Mouse (Mus musculus) kidney, adult 9 months (tissue): ENCODE data around the gene Rhobtb1.

Experiments
- DNase-seq: peaks from one replicate; pipeline ENCODE4 v3.0.0; 2022

Gene Rhobtb1

DNA sequence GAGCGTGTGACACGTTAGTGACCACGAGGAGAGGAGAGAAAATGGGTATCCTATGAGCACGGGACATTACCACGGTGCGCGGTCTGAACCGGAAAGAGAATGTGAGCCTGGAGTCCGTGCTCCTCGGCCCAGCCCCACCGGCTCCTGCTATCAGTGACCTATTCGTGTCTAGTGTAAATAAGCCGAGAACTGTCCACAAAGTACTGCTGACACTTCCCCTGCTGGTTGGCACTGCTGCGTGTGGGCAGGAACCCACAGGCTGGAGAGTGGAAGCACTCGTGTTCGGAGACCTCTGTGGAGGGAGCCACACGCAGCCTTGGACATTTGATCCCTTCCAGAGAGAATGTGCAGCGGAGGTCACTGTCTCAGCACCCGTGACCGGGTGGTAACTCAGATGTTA, at the start of gene Rhobtb1:
TSS of gene Rhobtb1 (plus strand) at position 390 of the 400 bp plus-strand sequence.
- DNase-seq: peak; percentile 57

DNA sequence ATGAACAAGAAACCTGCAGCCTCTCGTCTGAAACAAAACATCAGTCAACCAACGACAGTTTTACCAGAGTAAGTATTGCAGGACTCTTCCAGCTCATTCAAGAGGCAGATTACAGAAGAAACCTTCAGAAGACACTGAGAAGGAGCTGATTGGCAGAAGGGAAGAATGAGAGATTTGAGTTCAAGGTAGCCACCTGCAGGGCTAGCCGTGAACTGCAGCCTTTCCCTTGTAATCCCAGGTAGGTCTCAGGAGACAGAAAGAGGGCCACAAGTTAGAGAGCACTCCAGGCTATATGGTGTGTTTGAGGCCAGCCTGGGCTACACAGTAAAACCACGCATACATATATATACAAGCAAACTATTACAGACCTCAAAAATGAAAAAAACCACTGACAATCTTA, 49.2 kb upstream of the Rhobtb1 start:
- DNase-seq: peak; percentile 78

DNA sequence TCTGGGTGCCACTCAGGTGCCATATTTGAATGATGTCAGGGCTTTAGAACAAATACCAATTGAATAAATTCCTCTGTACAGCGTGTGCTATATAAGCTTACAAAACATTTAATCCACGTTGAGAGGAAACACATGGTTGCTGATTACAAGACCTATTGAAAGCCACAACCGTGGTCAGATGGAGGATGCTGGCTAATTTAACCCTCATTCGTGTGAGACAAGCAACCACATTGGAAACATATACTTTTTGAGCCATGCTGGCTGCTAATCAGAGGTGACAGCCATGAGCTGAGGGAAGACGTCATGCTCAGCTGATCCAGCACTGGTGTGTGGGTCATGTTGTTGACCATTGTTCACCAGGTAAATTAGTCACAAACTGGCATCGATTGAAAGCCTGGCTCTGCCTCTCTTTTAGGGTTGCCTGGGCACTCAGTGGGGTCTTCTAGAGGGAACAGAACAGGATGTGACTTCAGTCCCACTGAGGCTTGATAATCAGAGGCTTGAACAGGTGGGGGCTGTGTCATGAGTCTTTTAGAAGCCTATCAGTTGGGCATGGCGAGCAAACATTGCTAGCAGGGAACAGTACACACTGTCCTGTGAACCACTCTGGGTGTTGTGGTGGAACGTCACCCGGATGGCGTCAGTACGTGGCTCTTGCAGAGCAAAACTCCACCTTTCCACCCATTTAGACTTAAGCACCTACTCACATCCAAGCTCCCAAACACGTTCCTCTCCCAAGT, 46.9 kb upstream of the Rhobtb1 start:
- DNase-seq: peak; percentile 22

DNA sequence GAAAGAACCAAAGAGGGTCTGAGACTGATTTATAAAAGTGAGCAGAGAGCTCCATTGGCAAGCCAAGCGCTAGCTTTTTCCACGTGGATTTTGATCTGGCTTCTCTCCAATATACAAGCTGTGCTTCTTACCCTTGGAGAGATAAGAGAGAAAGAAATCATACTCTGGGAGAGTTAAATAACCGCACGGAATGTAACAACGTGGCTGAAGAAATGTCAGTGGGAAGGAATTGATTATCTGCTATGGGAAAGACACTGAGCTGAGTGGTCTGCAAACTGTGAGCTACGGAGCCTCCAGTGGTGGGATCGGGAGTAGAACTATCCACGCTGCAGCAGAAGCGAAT, 46.4 kb upstream of the Rhobtb1 start:
- DNase-seq: no peak

DNA sequence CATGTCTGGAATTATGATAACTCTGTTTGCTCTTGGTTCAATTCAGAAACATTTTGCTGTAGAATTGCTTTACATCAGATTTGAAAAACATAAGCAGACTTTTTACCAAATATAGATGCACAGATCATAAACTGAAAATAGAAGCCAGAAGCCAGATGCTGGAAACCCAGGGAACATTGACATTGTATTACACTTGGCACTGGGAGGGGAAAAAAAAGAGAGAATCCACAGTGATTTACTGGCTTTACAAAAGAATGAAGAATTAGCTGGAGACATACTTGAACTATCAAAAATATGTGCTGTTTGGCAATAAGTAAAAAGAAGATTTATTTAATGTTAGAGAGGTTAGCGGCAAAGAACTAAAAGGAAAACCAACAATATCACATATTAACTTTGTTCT, 44.4 kb upstream of the Rhobtb1 start:
- DNase-seq: no peak

DNA sequence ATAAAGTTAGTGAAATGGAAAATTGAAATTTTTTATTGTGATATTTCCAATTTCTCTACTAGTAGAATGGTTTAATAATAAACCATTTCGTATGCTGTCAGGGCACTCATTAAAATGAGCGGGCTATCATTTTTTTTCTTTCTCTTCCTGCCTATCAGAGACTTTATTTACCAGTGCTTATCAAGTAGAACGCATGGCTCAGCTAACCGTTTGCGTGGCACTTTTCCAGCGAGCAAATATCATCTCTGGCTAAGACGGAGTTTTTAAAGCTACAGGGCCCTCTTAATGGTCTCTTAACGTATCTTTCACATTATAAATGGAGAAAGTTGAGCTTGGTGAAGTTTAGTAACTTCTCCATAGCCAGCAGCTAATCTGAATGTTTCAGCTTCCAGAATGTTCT, 44.0 kb upstream of the Rhobtb1 start:
- DNase-seq: no peak

DNA sequence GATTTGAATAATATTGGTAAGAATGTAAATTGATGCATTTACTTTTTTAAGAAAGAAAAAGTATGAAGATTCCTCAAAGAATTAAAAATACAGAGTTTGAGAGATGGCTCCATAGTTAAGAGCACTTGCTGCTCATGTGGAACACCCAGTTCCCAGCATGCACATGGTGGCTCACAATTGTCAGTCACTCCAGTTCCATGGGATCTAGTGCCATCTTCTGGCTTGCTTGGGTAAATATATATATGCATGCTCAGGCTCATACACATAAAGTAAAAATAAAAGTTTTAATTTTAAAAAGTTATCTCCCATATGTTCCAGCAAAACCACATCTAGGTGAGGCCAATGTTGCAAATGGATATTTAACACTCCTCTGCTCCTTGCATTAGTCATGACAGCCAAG, 36.9 kb upstream of the Rhobtb1 start:
- DNase-seq: peak; percentile 30

DNA sequence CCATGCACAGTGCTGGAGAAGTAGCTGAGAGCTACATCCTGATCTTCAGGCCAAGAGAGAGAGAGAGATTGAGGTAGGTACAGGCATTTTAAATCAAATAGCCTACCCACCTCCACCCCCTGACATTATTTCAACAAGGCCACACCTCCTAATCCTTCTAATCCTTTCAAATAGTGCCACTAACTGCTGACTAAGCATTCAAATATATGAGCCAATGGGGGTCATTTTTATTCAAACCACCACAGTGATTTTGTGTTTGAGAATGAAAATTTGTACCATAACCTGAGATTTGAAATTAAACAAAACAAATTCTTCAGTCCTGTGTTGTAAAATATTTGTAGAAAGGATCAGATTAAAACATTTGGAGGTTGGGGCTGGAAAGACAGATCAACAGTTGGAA, 33.2 kb upstream of the Rhobtb1 start:
- DNase-seq: no peak

DNA sequence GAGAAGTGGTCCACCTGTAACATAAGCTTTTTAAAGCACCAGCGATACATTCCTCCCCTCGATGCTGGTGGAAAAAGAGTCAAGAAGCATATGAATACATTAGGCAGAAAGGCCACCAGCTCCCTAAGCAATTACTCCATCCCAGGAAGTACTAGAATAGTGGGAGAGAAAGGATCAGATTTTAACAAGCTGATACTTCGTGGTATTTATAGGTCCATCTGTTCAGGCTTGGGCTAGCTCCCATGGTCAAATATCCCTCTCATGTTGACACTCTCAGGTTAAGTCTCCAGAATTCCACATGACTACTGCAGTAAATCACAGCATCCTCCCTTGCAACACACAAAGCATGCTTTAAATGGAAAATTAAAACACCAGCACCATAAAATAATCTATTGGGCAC, 32.3 kb upstream of the Rhobtb1 start:
- no peak for DNase-seq

DNA sequence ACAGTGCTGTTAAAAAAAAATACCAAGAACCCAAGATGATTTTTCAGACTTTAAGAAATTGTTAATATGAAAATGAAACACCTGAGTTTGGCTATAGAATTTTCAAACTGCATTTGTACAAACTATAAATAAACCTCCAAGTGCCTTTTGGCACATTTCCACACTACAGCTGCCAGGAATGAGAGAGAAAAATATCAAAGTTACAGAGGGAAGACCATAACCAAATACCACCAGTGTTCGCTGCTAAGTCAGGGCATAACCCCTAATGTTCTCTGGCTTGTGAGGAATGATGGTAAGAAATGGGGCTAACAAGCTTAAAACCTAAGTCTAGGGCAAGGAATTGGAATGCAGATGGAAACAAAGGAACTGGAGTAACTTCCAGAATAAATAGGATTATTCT, 31.8 kb upstream of the Rhobtb1 start:
- no peak for DNase-seq

DNA sequence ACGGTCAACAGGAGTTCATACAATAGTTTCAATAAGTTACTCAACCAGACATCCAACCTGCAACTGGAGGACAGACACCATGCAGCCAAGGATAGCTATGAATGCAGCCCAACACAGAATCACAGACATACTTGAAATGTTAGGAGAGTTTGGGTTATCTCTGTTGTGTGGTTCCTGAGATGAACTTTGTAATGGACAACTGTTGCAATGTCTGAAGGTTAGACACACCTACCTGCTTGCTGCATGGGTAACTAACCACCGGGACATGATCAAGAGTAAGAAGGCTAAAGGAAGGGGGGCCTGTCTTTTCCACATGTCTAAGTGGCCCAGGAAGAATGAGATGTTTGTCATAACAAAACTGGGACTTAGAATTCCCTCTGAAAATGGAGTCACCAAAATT, 24.7 kb upstream of the Rhobtb1 start:
- no peak for DNase-seq

DNA sequence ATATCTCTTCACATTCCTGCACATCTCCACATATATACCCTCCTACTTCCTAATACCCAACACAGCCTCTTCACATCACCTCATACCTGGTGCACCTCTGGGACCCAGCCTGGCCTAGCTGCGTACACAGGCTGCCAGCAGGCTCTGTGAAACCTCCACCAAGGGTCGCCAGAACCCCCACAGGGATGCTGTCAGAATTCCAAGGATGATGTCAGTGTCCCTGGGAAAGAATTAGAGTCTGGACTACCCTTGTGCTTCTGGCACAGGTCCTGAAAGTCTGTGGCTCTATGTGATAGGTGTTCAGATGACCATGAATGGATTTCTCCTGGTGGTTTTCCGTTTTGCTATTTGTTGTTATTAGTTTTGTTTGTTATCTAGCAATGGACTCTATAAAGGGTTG, 22.7 kb upstream of the Rhobtb1 start:
- no peak for DNase-seq

DNA sequence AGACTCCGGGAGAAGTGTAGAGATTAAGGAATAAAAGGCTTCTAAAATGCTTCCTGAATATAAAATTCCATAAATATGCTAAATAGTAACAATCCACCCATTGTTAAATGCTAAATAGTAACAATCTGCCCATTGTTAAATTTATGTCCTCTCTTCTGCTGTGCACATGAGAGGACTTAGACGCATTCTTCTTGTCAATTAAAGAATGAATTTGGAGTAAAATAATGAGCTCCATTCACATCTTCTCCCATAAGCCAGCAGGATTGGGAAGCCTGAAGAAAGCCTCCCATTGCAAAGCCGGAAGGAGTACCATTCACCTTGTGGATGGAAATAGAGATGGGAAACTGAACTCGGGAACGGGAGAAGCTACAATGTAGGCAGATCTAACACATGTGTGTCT, 20.6 kb upstream of the Rhobtb1 start:
- DNase-seq: no peak

DNA sequence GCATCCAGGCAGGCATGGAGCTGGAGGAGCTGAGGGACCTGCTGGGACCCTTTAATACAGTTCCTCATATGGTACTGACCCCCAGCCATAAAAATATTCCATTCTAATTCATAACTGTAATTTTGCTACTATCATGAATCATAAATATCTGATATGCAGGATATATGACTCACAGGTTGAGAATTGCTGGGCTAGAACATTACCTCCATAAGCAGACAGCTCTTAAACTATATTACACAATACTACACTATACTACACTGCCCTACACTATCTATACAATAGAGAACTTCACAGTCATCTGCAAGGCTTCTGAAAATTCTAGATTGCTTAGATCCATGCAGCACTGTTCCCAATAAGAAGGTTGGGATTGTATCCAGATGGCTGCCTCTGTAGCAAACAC, 16.9 kb upstream of the Rhobtb1 start:
- no peak for DNase-seq

DNA sequence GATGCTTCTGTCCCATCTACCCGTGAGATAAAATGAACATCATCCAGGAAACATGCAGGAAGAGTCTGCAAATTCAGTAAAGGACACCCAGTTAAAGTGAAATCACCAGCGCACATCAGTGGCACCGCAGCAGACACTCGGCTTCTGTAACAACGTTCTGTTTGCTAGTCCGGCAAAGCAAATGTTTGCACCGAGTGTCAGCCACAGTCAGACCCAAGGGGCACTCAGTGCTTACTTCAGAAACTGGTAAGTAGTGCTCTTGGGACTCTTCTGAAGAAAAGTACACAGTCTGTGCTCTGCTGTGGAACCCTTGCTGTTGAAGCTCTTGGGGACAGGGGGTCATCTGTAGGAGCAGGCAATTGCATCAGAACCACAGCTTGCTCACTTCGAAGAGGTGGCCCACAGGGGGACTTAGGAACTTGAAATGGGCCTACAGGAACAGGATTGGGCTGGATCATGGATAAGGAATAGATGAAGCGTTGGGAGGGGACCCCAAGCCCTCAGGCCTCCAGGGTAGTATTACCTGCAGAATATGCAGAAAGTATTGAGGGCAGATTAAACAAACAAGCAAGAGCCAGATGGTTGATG, 14.9 kb upstream of the Rhobtb1 start:
- no peak for DNase-seq

DNA sequence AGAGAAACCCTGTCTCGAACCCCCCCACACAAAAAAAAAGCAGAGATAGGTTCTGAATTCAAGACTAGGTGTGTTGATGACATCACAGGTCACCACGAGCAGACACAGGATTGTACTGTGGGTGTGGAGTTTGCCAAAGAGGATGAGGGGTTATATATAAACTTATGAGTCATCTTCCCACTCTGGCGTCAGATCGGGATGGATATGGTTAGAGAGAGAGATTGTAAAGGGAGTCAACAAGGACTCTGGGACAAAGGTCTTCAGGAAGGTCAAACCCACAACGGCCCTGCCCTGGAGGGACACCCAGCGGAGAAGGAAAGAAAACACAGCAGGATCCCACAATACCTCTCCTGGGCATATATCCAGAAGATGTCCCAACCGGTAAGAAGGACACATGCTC, 2.0 kb upstream of the Rhobtb1 start:
- no peak for DNase-seq

DNA sequence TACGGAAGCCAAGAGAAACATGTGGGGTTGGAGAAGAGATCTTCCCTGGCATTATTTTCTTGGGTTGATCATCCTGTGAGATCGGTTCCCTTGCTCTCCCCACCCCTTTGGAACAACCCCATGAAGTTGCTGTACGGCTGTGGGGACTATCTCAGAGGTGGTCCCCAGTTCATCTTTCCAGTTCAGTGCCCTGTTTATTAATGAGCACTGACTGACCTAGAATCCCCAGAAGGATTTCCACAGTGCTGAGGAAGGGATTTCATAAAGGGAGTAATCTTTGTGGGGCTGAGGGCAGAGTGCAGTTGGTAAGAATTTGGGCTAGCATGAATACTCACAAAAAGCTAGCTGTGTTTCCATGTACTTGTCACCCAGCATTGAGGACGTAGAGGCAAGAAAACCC, 1.7 kb downstream of the Rhobtb1 start:
- DNase-seq: peak; percentile 76

DNA sequence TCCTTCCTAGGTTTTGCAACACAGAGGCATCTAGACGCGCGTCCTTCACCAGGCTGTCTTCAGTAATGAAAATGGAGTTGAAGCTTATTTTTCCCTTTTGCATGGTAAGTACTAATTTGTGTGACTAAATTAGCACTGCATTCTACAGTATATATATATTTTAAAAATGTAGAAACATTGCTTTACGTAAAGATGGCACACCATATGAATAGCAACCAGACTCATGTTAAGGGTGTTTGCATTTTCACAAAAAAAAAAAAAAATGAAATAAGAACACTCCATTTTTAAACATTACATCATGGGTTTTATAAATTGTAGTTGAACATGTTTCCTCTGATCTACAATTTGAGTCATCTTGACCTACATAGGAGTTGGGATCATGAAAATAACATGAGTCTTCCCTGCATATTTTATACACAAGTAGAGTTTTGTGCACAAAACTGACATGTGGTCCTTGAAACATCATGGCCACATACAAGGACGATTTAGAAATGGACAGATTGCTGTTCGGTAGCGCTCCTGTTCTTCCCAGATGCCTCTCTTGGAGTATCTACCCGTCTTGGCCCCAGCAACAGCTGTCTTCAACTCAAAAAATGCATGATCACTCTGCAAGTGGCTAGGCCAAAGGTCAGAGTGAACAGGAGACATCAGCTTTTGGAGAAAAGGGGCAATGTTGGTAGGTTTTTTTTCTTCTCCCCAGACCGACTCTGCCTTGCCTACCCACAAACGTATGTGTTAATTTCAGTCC, 4.4 kb downstream of the Rhobtb1 start:
- DNase-seq: no peak

DNA sequence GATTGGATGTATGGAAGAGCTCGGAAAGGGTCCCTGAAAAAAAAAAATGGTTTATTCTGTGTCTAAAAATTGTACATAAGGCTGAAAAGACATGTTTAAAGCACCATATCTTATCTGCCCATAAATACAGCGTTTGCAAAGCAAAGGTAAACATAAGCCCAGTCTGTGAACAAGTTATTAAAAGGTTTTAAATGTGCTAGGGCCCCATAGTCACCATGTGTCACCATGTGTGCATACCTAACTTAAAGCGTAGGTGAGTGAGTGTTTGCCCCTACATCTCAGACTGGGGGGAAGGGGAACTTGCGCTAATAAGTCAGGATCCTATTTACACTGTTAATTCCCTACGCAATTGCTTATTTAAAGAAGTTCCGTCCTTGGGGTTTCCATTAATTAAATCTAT, 5.2 kb downstream of the Rhobtb1 start:
- no peak for DNase-seq

DNA sequence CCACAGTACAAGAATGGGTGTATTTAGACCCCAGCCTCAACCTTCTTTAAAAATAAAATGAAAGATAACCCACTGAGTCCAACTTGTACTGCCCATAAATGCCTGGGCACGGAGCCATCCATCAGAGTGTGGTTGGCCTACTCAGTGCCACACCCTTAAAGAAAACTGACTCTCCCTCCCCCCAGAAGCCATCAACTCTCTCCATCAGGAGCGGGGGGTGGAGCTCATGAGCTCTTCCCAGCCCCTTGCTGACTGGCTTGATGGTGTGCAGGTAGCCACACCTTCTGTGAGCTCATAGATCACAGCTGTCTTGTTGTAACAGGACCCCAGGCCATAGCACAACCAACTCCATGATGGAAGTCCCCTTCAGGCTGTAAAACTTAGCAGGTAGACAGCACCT, 6.2 kb downstream of the Rhobtb1 start:
- no peak for DNase-seq

DNA sequence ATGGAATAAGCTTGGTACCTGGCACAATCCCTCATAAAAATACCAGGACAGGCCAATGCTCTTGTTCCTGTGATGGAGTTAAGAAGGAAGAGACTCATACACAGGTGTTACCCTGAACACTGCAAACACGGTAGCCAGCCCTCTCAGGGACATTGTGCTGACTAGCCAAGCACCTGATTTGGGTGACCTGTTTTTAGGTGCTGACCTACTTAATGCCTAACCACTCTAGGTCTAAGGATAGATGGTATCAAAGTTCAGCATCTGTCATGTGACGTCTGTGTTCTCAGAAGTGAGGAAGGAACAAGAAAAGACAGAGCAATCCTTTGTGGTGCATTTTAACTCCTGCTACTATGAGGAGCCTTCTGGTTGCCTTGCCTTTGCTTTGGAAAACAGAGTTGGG, 9.6 kb downstream of the Rhobtb1 start:
- DNase-seq: peak; percentile 92

DNA sequence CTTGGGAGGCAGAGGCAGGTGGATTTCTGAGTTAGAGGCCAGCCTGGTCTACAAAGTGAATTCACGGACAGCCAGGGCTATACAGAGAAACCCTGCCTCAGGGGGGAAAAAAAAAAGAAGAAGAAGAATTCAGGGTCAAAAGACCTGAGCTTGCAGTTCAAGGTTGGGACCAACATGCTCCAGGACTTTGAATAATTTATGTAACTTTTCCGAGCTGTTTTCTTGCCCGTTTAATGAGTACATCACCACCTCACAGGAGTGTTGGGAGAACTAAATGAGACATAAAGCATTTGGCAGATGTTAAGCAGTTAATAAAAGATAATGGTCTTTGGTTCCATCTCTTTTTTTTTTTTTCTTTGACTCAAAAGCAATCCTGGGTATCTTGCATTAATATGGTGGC, 10.3 kb downstream of the Rhobtb1 start:
- peak; percentile 47 for DNase-seq

DNA sequence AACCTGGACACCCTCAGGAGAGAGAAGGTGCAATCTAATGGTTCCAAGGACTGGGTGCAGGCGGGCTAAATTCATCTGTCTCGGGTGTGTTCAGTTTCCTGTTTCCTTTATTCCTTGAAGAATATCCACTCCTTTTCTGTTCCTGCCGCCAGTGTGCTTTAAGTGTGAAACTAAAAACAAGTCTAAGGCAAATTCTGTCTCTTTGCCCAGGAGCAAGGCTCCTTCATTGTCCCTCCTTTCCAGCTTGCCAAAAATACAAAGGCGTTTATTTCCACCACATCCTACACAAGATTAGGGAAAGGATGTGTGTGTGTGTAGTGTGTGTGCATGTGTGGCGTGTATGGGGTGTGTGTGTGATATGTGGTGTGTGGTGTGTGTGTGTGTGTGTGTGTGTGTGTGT, 11.3 kb downstream of the Rhobtb1 start:
- DNase-seq: no peak

DNA sequence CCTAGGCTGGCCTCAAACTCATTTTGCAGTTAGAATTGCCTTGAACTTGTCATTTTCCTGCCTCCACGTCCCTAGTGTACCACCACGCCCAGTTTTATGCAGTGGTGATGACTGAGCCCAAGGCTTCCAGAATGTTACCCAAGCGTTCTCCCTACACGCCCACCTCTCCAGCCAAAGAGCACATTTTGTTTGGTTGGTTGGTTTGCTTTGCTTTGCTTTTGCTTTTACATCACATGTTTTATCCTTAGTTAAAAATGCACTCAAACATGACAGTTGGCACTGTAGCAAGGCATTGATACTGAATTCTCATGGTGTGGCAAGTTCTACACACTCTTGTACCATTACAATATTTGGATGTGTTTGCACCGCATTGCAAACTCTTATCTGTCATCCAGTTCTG, 12.0 kb downstream of the Rhobtb1 start:
- no peak for DNase-seq

DNA sequence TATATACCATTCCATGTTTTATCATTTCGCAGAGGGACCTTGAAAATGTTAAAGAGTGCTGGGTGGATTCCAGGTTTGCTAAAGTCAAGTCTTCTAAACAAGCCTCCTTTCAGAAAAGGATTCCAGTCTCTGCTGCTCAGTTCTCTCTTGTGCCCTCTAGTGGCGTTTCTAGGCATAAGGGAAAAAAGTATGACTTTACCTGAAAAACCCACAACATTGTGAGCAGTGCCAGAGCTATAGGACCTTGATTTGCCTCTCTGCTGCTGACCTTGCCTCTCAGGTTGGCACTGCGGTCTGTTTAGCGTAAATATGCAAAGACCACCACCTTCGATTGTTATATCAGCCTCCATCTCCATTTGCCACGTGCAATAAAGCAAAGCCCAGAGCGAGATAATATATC, 13.9 kb downstream of the Rhobtb1 start:
- peak; percentile 70 for DNase-seq
